Mouse (Mus musculus): ENCODE data around the gene Rab5if. TPM values are rescaled to one million over a fixed set of nuclear protein-coding genes. Genes with fewer than 3 reads are reported as not detected.

Rab5if gene
- polyA plus RNA-seq, 1 experiment = 186 TPM

DNA sequence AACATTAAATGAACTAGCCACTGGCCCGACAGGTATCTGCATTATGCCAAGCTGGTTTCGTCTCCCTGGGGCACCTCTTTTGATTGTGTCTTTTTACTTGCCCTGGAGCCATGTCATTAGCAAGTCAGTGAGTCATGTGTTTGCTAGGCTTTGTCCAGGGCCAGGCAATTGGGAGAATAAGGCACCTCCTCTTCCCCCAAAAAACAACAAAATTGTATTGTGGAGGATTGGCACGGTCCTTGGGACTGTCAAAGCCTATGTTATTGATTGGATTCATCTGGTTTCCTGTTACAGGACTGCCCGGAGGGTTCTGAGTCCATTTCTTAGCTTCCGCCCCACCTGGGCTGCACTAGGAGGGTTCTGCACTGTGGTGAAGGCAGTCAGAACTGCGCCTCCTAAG, 15.3 kb upstream of the Rab5if start:
- no peak for TF ChIP-seq GATA1 (IDR thresholded peaks at IDR 0.05; ENCODE audit: low read length)

GRCm38 (mm10) chr2:156848526-156849182, 14.3 kb upstream of the Rab5if start:
- TF ChIP-seq GATA1 (IDR thresholded peaks at IDR 0.05; ENCODE audit: low read length) = no peak

DNA sequence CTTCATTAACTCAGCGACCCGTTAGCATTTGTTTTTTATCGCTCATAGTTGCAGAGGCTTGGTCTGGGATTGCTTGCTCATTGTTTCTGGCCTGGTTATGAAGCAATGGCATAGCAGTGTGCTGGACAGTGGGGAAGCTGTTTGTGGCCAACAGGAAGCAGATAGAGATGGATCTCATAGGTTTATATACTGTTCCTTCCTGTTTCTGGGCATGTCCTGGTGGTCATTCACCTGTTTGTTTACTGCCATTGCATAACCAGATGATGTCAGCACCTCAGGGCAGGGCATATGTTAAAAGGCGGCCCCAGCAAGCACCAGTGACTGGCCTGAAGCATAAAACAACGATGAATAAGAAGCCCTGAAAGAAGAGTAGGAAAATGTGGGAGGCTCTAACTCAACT, 12.4 kb upstream of the Rab5if start:
- TF ChIP-seq GATA1 (IDR thresholded peaks at IDR 0.05; ENCODE audit: low read length) = no peak

- no peak for TF ChIP-seq GATA1 (IDR thresholded peaks at IDR 0.05; ENCODE audit: low read length)
Observed at GRCm38 (mm10) chr2:156856311-156856710, 6.6 kb upstream of the Rab5if start.

DNA sequence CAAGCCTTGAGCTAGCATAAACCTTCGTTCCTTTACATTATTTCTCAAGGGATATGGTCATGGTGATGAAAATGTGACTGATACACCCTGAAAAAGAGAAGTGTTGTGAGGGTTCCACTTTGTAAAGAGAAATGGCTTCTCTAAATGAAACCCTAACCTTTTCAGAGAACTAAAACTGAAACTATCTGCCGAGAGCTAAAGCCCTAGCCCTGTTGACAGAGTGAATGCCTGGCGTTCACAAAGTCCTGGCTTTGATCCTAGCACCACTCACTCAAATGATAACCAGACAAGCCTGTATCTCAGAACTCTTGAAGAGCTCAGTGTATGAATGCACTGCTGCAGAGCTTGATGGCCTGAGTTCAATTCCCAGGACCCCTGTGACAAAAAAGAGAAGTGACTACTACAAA, 5.5 kb upstream of the Rab5if start:
- no peak for TF ChIP-seq GATA1 (IDR thresholded peaks at IDR 0.05; ENCODE audit: low read length)

DNA sequence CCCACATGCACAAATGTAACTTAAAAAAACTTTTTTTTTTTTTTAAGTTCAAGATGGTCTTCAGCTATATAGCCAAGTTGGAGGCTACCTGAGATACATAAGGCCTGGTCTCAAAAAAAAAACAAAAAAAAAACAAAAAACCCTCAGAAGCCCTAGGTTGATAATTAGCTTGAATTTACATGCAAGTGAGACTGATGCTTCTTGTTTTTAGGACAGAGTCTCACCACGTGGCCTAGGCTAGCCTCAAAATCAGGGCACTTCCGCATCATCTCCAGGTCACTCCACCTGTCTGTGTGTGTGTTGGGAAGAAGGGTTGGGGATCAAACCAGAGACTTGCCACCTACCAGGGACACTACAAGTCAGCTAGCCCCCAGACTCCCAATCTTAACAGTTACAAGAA, 5.1 kb upstream of the Rab5if start, which contains the start of gene 4930518I15Rik:
Gene 4930518I15Rik (minus strand): TSS at position 112 of the 400 bp plus-strand sequence.
- no peak for TF ChIP-seq GATA1 (IDR thresholded peaks at IDR 0.05; ENCODE audit: low read length)

GRCm38 (mm10) chr2:156858671-156859070, 4.3 kb upstream of the Rab5if start:
- TF ChIP-seq GATA1 (IDR thresholded peaks at IDR 0.05; ENCODE audit: low read length) = no peak

GRCm38 (mm10) chr2:156862041-156862717, 749 bp upstream of the Rab5if start:
- TF ChIP-seq GATA1 (IDR thresholded peaks at IDR 0.05; ENCODE audit: low read length) = no peak

DNA sequence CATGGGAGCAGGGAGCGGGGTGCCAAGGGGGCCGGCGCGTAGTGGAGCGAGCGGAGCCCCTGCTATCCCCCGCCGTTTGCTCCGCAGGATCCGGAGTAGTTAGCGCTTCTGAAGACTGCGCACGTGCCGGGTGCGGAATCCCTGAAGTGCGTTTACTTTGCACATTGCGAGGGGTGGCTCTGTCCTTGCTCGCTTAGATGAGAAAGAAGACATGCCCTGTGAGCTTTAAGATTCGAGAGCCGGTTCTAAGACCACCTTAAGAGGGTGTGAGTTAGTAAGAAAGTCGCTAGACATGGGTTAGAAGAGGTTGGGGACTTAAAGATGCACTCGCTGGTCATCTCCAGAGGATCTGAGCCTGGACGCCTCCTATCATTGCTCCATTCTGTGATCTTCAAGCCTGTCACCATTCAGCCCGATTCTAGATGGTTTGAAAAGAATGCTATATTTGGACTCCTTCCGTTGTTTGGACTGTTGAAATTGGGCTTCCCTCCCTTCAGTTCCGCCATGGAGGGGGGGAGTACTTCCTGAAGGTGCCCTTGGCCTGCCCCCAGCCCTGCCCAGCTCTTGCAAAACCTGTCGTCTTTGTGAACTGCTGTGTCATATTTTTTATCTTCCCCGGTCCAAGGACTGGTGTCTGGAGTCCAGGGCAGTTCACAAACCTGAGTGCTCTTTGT, 696 bp downstream of the Rab5if start:
- no peak for TF ChIP-seq GATA1 (IDR thresholded peaks at IDR 0.05; ENCODE audit: low read length)

GRCm38 (mm10) chr2:156864481-156864880, 1.6 kb downstream of the Rab5if start:
- no peak for TF ChIP-seq GATA1 (IDR thresholded peaks at IDR 0.05; ENCODE audit: low read length)

DNA sequence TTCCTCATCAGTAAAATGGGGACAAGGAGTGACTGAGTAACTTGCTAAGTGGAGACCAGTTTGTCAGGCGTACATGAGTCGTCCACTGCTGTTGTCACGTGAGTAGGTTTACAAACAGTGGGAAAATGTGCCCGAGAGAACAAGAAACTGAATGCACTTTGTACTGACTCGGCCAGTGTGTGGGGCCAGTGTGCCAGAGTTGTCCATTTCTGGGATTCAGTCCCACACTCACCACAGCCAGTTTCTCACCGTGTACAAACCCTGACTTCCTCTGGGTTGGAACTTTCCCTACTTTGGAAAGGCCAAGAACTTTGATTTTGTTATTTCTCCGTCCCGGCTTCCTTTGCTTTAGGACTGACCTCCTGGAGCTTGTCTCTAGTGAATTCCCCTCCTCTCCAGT, 6.1 kb downstream of the Rab5if start:
- no peak for TF ChIP-seq GATA1 (IDR thresholded peaks at IDR 0.05; ENCODE audit: low read length)

DNA sequence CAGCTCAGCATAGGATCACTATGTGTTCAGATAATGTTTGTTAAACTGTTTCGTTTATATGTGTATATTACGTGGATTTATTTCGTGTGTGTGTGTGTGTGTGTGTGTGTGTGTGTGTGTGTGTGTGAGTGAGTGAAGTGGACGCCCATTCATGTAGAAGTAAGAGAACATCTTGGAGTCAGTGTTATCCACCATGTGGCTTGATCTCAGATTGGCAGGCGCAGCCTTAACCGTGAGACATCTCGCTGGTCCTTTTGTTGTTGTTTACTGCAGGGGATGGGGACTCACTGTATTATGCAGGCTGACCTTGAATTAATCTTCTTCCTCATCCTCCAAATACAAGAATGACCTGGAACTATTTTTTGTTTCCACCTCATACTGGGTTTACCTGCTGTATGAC, 6.6 kb downstream of the Rab5if start:
- TF ChIP-seq GATA1 (IDR thresholded peaks at IDR 0.05; ENCODE audit: low read length) = no peak

DNA sequence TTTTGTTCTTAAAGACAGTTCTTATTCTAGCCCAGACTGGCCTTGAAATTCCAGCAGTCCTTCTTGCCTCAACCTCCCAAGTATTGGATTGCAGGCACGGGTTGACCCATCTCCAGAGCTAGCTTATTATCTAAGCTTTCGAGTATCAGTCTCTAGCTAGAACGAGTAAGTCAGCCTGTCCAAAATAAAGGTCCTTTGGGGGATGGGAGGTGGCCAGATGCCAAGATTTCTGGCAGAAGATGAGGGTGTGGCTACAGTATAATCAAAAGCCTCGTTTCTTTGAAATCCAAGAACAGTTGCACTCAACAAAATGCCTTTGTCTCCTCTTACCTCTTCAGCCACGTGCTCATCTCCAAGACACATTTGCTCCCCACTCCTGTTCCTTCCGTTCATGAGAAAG, 7.6 kb downstream of the Rab5if start:
- TF ChIP-seq GATA1 (IDR thresholded peaks at IDR 0.05; ENCODE audit: low read length) = no peak

DNA sequence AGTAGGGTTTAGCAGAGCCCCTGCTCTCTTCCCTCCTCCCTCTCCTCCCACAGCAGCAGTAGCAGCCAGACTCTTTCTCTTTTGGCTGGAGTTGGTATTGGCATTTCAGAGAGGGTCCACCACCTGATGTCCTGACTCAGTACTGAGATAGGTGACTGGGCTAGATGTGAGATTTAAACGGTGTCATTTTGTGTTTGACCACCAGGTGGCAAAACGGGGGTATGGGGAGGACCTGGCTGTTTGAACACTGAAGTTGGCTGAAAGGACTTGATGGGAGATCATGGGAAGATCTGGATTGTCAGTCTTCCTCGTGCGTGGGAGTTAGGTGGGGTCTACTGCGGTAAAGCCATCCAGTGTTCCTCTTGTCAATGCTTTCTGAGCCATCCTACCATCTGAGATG, 10.7 kb downstream of the Rab5if start:
- TF ChIP-seq GATA1 (IDR thresholded peaks at IDR 0.05; ENCODE audit: low read length) = no peak

DNA sequence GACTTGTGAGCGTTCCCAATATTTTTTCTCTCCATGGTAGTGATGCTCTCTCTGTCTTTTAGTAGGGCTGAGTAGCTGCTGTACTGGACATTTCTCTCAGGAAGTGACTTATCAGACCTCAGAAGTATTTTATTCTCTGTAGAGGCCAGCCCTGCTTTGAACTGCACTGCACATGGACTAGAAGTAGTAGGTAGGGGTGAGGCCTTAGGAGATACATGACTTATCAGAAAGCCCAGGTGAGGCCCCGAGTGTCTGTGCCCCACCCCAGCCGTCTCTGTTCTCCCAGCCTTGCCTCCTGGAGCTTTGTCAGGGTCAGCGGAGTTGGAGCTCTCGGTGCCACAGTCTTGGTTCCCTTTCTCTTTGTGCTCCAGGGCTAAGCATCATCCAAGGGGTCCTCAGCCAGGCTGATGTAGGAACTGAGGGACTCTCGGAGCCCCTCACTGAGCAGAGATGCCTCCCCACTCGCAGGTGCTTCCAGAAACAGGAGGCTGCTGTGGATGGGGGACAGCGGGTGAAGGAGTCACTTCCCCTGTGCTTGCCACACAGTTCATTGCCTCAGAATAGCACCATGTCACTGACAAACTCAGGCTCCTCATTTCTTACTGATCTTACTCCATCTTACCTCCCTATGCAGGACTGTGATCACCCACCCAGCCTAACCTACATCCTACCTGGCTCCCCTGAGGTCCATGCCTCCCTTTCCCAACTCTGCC, 11.3 kb downstream of the Rab5if start:
- no peak for TF ChIP-seq GATA1 (IDR thresholded peaks at IDR 0.05; ENCODE audit: low read length)

Measured in G1E-ER4 (cell line).